Mouse (Mus musculus): ENCODE measurements around the gene Pigw.
A peak's percentile ranks its signal among the peaks of the same experiment; 100 is the strongest.

- TF ChIP-seq POLR2A (IDR thresholded peaks at IDR 0.05; ENCODE audit: insufficient read depth, low read depth, low read length) (no peak), CTCF (IDR thresholded peaks at IDR 0.05) (peak; percentile 75)
Measured at GRCm38 (mm10) chr11:84919276-84919675, 39.2 kb upstream of the Pigw start.
